Mouse (Mus musculus) C2C12 (cell line): ENCODE measurements around the gene Rabggta.

ENCODE experiments used
- CEBPB ChIP-seq: IDR thresholded peaks from one replicate; pipeline ENCODE4 v1.6.1; 2011; ENCODE audit warnings: low read depth, mild to moderate bottlenecking, control low read depth, moderate library complexity
- CTCF ChIP-seq: IDR thresholded peaks from one replicate; pipeline ENCODE4 v1.5.1; 2011; ENCODE audit not compliant: control insufficient read depth, insufficient read depth, insufficient read length
- FOSL1 ChIP-seq: IDR thresholded peaks from one replicate; pipeline ENCODE4 v1.8.0; 2011; ENCODE audit warnings: mild to moderate bottlenecking, low read length; ENCODE audit not compliant: poor library complexity, insufficient read depth, severe bottlenecking
- USF1 ChIP-seq: IDR thresholded peaks from one replicate; pipeline ENCODE4 v1.6.1; 2011; ENCODE audit warnings: low read depth, mild to moderate bottlenecking, control low read depth, moderate library complexity

DNA sequence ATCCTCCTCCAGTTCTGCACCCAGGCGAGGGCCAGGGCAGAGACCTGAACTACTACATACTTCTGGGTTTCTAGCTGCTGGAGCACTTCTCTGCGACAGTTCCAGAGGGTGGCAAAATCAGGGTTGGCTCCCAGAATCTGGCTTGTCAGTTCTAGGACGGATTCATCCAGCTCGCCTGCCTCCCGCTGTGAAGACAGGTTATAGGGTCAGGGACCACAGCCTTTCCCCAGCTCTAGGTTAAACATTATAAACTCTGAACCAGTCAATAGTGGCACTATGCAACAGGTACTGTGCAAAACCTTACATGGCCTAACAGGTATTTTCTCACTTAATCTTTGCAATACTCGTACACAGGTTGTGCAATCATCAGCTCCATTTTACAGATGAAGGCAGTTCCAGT is 987 bp downstream of the Rabggta start:
- TF ChIP-seq FOSL1, result no peak
- no peak for TF ChIP-seq CTCF
- TF ChIP-seq CEBPB, result peak; percentile 54
- TF ChIP-seq USF1, result no peak
